Mouse (Mus musculus): ENCODE data around the gene Gnb4.

GRCm38 (mm10) chr3:32658821-32659220, 42.4 kb upstream of the Gnb4 start:
- TF ChIP-seq POLR2A (IDR thresholded peaks at IDR 0.05; ENCODE audit: control insufficient read depth, low read depth, low read length) (no peak), CTCF (IDR thresholded peaks at IDR 0.05; ENCODE audit: control insufficient read depth, insufficient read depth, insufficient replicate concordance, low read depth, low read length) (no peak)

Data from testis, adult 2 months (tissue).